Mouse (Mus musculus): ENCODE measurements around the gene 1700016H13Rik.

- no peak for TF ChIP-seq CTCF (conservative IDR thresholded peaks at IDR 0.05; ENCODE audit: low read length)
- no peak for TF ChIP-seq POU5F1 (IDR thresholded peaks at IDR 0.05; ENCODE audit: borderline replicate concordance, low read length)
- TF ChIP-seq NANOG (IDR thresholded peaks at IDR 0.05; ENCODE audit: borderline replicate concordance, low read length) = no peak
These were observed 20.6 kb upstream of the 1700016H13Rik start for GRCm38 (mm10) chr5:103676289-103676881.
